Mouse (Mus musculus) kidney, embryonic 14.5 days (tissue): ENCODE data around the gene Fignl1. TPM values are rescaled to one million over a fixed set of nuclear protein-coding genes. Genes with fewer than 3 reads are reported as not detected.

Experiments used
- ATAC-seq: fragments of 200-750 bp; cut with Nextera tagmentation; 2 replicates; pipeline ENCODE4 v1.8.0; 2017; ENCODE audit warnings: moderate number of reproducible peaks, mild to moderate bottlenecking, moderate TSS enrichment, moderate library complexity; ENCODE audit not compliant: low FRiP score, low TSS enrichment
- H3K27ac ChIP-seq: fragments of 300-500 bp; sonication (generic); 2 replicates; pipeline ENCODE4 v1.5.1; 2014; ENCODE audit warnings: low read depth, mild to moderate bottlenecking, low read length, moderate library complexity, mixed read lengths
- H3K27me3 ChIP-seq: fragments of 300-500 bp; sonication (generic); 2 replicates; pipeline ENCODE4 v1.6.1; 2014; ENCODE audit warnings: mild to moderate bottlenecking, low read length; ENCODE audit not compliant: control insufficient read depth, insufficient read depth
- H3K36me3 ChIP-seq: fragments of 300-500 bp; sonication (generic); 2 replicates; pipeline ENCODE4 v1.6.1; 2014; ENCODE audit warnings: low read length, mixed read lengths; ENCODE audit not compliant: control insufficient read depth, insufficient read depth
- H3K4me1 ChIP-seq: fragments of 300-500 bp; sonication (generic); 2 replicates; pipeline ENCODE4 v1.6.1; 2014; ENCODE audit warnings: low read length, mixed read lengths; ENCODE audit not compliant: control insufficient read depth, insufficient read depth
- H3K4me2 ChIP-seq: fragments of 300-500 bp; sonication (generic); replicated peaks from 2 replicates; pipeline ENCODE4 v1.6.1; 2014; ENCODE audit warnings: low read depth, mild to moderate bottlenecking, low read length
- H3K4me3 ChIP-seq: fragments of 300-500 bp; sonication (generic); 2 replicates; pipeline ENCODE4 v1.5.1; 2014; ENCODE audit warnings: mild to moderate bottlenecking, low read length
- H3K9ac ChIP-seq: fragments of 300-500 bp; sonication (generic); 2 replicates; pipeline ENCODE4 v1.6.1; 2014; ENCODE audit warnings: low read depth, mild to moderate bottlenecking, low read length, moderate library complexity
- H3K9me3 ChIP-seq: fragments of 300-500 bp; sonication (generic); 2 replicates; pipeline ENCODE4 v1.6.1; 2016; ENCODE audit warnings: low read length; ENCODE audit not compliant: control insufficient read depth
- WGBS: fragments of 180-500 bp; shearing (Covaris S2); extraction: QIAGEN DNeasy Blood & Tissue Kit; methylation state at CpG from one replicate; pipeline ENCODE4 v1.1.7; 2014; 5-methylcytosine and 5-hydroxymethylcytosine counted together
- polyA plus RNA-seq: library from polyadenylated mRNA; unstranded; fragments of >200 nt; fragmentation: Nextera tagmentation; extraction: Ambion mirVana; gene quantifications from 2 replicates; pipeline ENCODE4 v1.2.1, GENCODE M21; 2014

The Fignl1 gene
- polyA plus RNA-seq, 1 experiment from 2014 or later = 85.4 TPM

- no peak overlapping the region for H3K4me3 ChIP-seq
- ATAC-seq = no peak
- H3K4me2 ChIP-seq = no peak overlapping the region
- H3K4me1 ChIP-seq = no peaks in the 10 kb centered on the region
- WGBS = 70% methylated on average over 6 of the region's 6 CpGs
- H3K36me3 ChIP-seq = no peaks in the 10 kb centered on the region
- H3K27ac ChIP-seq = no peak overlapping the region
- no peak overlapping the region for H3K9ac ChIP-seq
- no peaks in the 10 kb centered on the region for H3K27me3 ChIP-seq
- no peaks in the 10 kb centered on the region for H3K9me3 ChIP-seq
Measured at GRCm38 (mm10) chr11:11785457-11785856, 23.3 kb downstream of the Fignl1 start.

- H3K9ac ChIP-seq = no peak overlapping the region
- H3K9me3 ChIP-seq = no peaks in the 10 kb centered on the region
- H3K4me1 ChIP-seq = no peaks in the 10 kb centered on the region
- no peak overlapping the region for H3K4me3 ChIP-seq
- ATAC-seq = no peak
- no peaks in the 10 kb centered on the region for H3K27me3 ChIP-seq
- H3K36me3 ChIP-seq = no peaks in the 10 kb centered on the region
- 86% methylated on average over 8 of the region's 8 CpGs for WGBS
- H3K4me2 ChIP-seq = no peak overlapping the region
- no peak overlapping the region for H3K27ac ChIP-seq
Measured at GRCm38 (mm10) chr11:11781728-11782127, 27.0 kb downstream of the Fignl1 start.

GRCm38 (mm10) chr11:11778345-11778744 lies 30.4 kb downstream of the Fignl1 start:
- Histone ChIP-seq H3K4me2 (no peak overlapping the region), H3K27me3 (no peaks in the 10 kb centered on the region), H3K9me3 (no peaks in the 10 kb centered on the region), H3K9ac (no peak overlapping the region), H3K36me3 (no peaks in the 10 kb centered on the region), H3K4me1 (no peaks in the 10 kb centered on the region), H3K27ac (no peak overlapping the region), H3K4me3 (no peak overlapping the region)
- no peak for ATAC-seq
- 96% methylated on average over 6 of the region's 6 CpGs for WGBS

- Histone ChIP-seq H3K27ac (no peak overlapping the region), H3K27me3 (no peaks in the 10 kb centered on the region), H3K9me3 (no peaks in the 10 kb centered on the region)
Measured at GRCm38 (mm10) chr11:11777796-11778195, 31.0 kb downstream of the Fignl1 start.

GRCm38 (mm10) chr11:11777246-11777645 lies 31.5 kb downstream of the Fignl1 start:
- H3K4me3 ChIP-seq = no peak overlapping the region
- no peak for ATAC-seq
- H3K27ac ChIP-seq = no peak overlapping the region
- no peaks in the 10 kb centered on the region for H3K9me3 ChIP-seq
- no peaks in the 10 kb centered on the region for H3K27me3 ChIP-seq
- WGBS = 53% methylated on average over 3 of the region's 3 CpGs
- no peak overlapping the region for H3K4me2 ChIP-seq
- H3K4me1 ChIP-seq = no peaks in the 10 kb centered on the region
- H3K9ac ChIP-seq = no peak overlapping the region
- H3K36me3 ChIP-seq = no peaks in the 10 kb centered on the region

More at GRCm38 (mm10) chr11:11777796-11778195, 31.0 kb downstream of the Fignl1 start:
- Histone ChIP-seq H3K4me3 (no peak overlapping the region), H3K4me1 (no peaks in the 10 kb centered on the region), H3K36me3 (no peaks in the 10 kb centered on the region), H3K9ac (no peak overlapping the region), H3K4me2 (no peak overlapping the region)
- no peak for ATAC-seq
- 85% methylated on average over 2 of the region's 2 CpGs for WGBS

- no peak overlapping the region for H3K9ac ChIP-seq
- H3K4me3 ChIP-seq = no peak overlapping the region
- H3K27me3 ChIP-seq = no peaks in the 10 kb centered on the region
- no peaks in the 10 kb centered on the region for H3K36me3 ChIP-seq
- H3K9me3 ChIP-seq = no peaks in the 10 kb centered on the region
- H3K4me1 ChIP-seq = no peaks in the 10 kb centered on the region
- H3K4me2 ChIP-seq = no peak overlapping the region
- no peak for ATAC-seq
- 83% methylated on average over 7 of the region's 7 CpGs for WGBS
- H3K27ac ChIP-seq = no peak overlapping the region
Measured at GRCm38 (mm10) chr11:11776822-11777174, 32.0 kb downstream of the Fignl1 start.

GRCm38 (mm10) chr11:11776071-11776821 lies 32.5 kb downstream of the Fignl1 start:
- 76% methylated on average over 4 of the region's 4 CpGs for WGBS
- no peak overlapping the region for H3K9ac ChIP-seq
- H3K4me1 ChIP-seq = no peaks in the 10 kb centered on the region
- H3K36me3 ChIP-seq = no peaks in the 10 kb centered on the region
- H3K27me3 ChIP-seq = no peaks in the 10 kb centered on the region
- ATAC-seq = no peak
- no peaks in the 10 kb centered on the region for H3K9me3 ChIP-seq
- H3K4me2 ChIP-seq = no peak overlapping the region
- no peak overlapping the region for H3K4me3 ChIP-seq
- H3K27ac ChIP-seq = no peak overlapping the region

- Histone ChIP-seq H3K27ac (no peak overlapping the region), H3K9me3 (no peaks in the 10 kb centered on the region), H3K27me3 (no peaks in the 10 kb centered on the region), H3K36me3 (no peaks in the 10 kb centered on the region), H3K4me1 (no peaks in the 10 kb centered on the region), H3K9ac (no peak overlapping the region), H3K4me3 (no peak overlapping the region), H3K4me2 (no peak overlapping the region)
- no peak for ATAC-seq
- 91% methylated on average over 5 of the region's 5 CpGs for WGBS
Measured at GRCm38 (mm10) chr11:11774893-11775292, 33.9 kb downstream of the Fignl1 start.

- ATAC-seq = no peak
- no peak overlapping the region for H3K4me2 ChIP-seq
- H3K4me1 ChIP-seq = no peaks in the 10 kb centered on the region
- H3K27ac ChIP-seq = no peak overlapping the region
- WGBS = 92% methylated on average over 4 of the region's 4 CpGs
- no peaks in the 10 kb centered on the region for H3K27me3 ChIP-seq
- H3K36me3 ChIP-seq = no peaks in the 10 kb centered on the region
- H3K4me3 ChIP-seq = no peak overlapping the region
- no peak overlapping the region for H3K9ac ChIP-seq
- H3K9me3 ChIP-seq = no peaks in the 10 kb centered on the region
Measured at GRCm38 (mm10) chr11:11774384-11774783, 34.4 kb downstream of the Fignl1 start.
